Mouse (Mus musculus) limb, embryonic 14.5 days (tissue): ENCODE measurements at regions not wholly inside any gene's neighbourhood (a gene's known extent, or its start where the extent isn't known, plus 50 kb on each side); places are given as distances from the start of the nearest gene placed in this dataset.

Experiments
- ATAC-seq: fragments of 200-750 bp; cut with Nextera tagmentation; 2 replicates; pipeline ENCODE4 v1.8.0; 2017; ENCODE audit warnings: low read depth, moderate number of reproducible peaks, moderate TSS enrichment; ENCODE audit not compliant: low FRiP score
- DNase-seq: peaks from one replicate; pipeline ENCODE4 v3.0.0-alpha.2; 2015; ENCODE audit warnings: low spot score
- H3K27ac ChIP-seq: fragments of 300-500 bp; sonication (generic); replicated peaks from 2 replicates; pipeline ENCODE4 v1.5.1; 2014; ENCODE audit warnings: low read depth, mild to moderate bottlenecking, low read length, moderate library complexity, mixed read lengths
- H3K27me3 ChIP-seq: fragments of 300-500 bp; sonication (generic); 2 replicates; pipeline ENCODE4 v1.6.1; 2014; ENCODE audit warnings: low read length, mixed read lengths; ENCODE audit not compliant: control insufficient read depth, insufficient read depth
- H3K36me3 ChIP-seq: fragments of 300-500 bp; sonication (generic); 2 replicates; pipeline ENCODE4 v1.6.1; 2014; ENCODE audit warnings: mild to moderate bottlenecking, low read length, moderate library complexity, mixed read lengths; ENCODE audit not compliant: control insufficient read depth, insufficient read depth
- H3K4me1 ChIP-seq: fragments of 300-500 bp; sonication (generic); 2 replicates; pipeline ENCODE4 v1.6.1; 2014; ENCODE audit warnings: antibody characterized with exemption, low read length, mixed read lengths; ENCODE audit not compliant: control insufficient read depth, insufficient read depth
- H3K4me2 ChIP-seq: fragments of 300-500 bp; sonication (generic); replicated peaks from 2 replicates; pipeline ENCODE4 v1.6.1; 2014; ENCODE audit warnings: low read depth, mild to moderate bottlenecking, low read length, moderate library complexity; ENCODE audit not compliant: severe bottlenecking
- H3K4me3 ChIP-seq: fragments of 300-500 bp; sonication (generic); replicated peaks from 2 replicates; pipeline ENCODE4 v1.5.1; 2014; ENCODE audit warnings: low read length
- H3K9ac ChIP-seq: fragments of 300-500 bp; sonication (generic); 2 replicates; pipeline ENCODE4 v1.6.1; 2014; ENCODE audit warnings: mild to moderate bottlenecking, low read depth, low read length, moderate library complexity; ENCODE audit not compliant: severe bottlenecking
- H3K9me3 ChIP-seq: fragments of 300-500 bp; sonication (generic); 2 replicates; pipeline ENCODE4 v1.6.1; 2016; ENCODE audit warnings: low read length; ENCODE audit not compliant: control insufficient read depth
- POLR2A ChIP-seq: fragments of 200-500 bp; IDR thresholded peaks from 2 replicates; pipeline ENCODE4 v1.8.0; 2012; ENCODE audit warnings: inconsistent platforms, mild to moderate bottlenecking, moderate library complexity, borderline replicate concordance; ENCODE audit not compliant: insufficient read depth, insufficient read length; ENCODE audit errors: extremely low read depth
- WGBS: fragments of 180-500 bp; shearing (Covaris S2); extraction: QIAGEN DNeasy Blood & Tissue Kit; methylation state at CpG from one replicate; pipeline ENCODE4 v1.1.7; 2014; 5-methylcytosine and 5-hydroxymethylcytosine counted together

DNA sequence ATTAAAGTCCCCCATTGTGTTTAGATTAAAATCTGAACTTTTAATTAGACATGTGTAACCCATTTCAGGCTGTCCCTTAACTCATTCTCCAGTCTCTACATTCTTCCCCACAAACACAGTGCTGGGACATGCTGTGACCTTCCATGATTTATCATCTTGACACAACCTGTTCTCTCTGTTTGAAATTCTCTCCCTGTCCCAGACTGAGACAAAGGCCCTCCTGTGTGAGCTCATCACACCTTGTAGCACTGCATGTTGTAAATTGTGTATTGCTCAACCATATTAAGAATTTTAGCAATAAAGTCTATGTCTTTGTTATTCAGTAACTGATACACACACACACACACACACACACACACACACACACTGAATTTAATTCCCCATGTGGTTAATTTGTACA is 293.2 kb upstream of the Kirrel3 start:
- H3K27ac ChIP-seq: no peak overlapping the region
- H3K4me2 ChIP-seq: no peak overlapping the region
- DNase-seq (no peak), ATAC-seq (no peak)
- no peaks in the 10 kb centered on the region for H3K27me3 ChIP-seq
- no peaks in the 10 kb centered on the region for H3K36me3 ChIP-seq
- no peak overlapping the region for H3K4me3 ChIP-seq
- TF ChIP-seq POLR2A: no peak
- H3K9ac ChIP-seq: no peak overlapping the region
- H3K4me1 ChIP-seq: no peaks in the 10 kb centered on the region
- H3K9me3 ChIP-seq: no peaks in the 10 kb centered on the region

GRCm38 (mm10) chr9:34202122-34202941 is 283.4 kb upstream of the Kirrel3 start:
- Histone ChIP-seq H3K4me3 (no peak overlapping the region), H3K4me2 (no peak overlapping the region), H3K9me3 (no peaks in the 10 kb centered on the region), H3K4me1 (peaks cover 6% of the 10 kb centered on the region; the same call in 1 of the 2 replicates), H3K27me3 (no peaks in the 10 kb centered on the region), H3K27ac (no peak overlapping the region), H3K9ac (no peak overlapping the region), H3K36me3 (no peaks in the 10 kb centered on the region)
- no peak for DNase-seq
- no peak for ATAC-seq
- TF ChIP-seq POLR2A: no peak
- WGBS: 57% methylated on average over 13 of the region's 13 CpGs

- Histone ChIP-seq H3K4me1 (peaks cover 6% of the 10 kb centered on the region; the same call in 1 of the 2 replicates), H3K36me3 (no peaks in the 10 kb centered on the region), H3K27me3 (no peaks in the 10 kb centered on the region), H3K9ac (no peak overlapping the region), H3K27ac (no peak overlapping the region), H3K4me3 (no peak overlapping the region), H3K9me3 (no peaks in the 10 kb centered on the region), H3K4me2 (no peak overlapping the region)
- 22% methylated on average over 11 of the region's 11 CpGs for WGBS
- ATAC-seq (no peak), DNase-seq (no peak)
- no peak for TF ChIP-seq POLR2A
These were observed 282.6 kb upstream of the Kirrel3 start for GRCm38 (mm10) chr9:34202942-34203551.

DNA sequence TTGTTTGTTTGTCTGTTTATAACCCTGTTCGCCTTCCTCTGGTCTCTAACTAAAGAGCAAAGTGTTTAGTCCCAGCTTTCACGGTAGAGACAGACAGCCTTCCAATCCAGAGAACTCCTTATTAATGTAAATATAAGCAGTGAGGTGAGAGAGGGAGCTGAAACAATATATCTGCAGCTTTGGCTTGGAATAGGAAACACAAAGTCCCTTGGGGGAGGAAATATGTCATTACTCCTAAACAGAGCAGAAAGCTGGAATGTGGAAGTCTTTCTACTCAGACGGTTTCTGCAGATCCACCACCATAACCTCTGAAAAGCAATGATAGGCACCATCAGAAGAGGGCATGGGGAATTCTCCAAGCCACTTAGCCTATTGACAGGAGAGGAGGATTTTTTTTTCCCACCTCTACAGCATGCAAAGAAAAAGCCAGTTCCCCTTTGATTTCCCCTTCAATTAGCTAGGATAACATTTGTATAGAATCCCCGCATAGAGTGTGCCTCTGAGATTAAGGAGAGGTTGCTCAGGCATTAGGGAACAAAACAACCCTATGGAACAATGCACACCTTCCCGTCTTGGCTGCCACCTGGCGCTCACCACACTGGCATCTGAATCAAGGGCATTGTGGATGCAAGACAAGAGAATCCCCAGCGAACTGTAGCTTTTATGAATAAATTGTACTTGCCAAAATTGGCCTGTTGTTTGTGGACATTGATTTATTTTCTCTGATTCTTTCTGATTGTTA is 281.9 kb upstream of the Kirrel3 start:
- Histone ChIP-seq H3K4me2 (no peak overlapping the region), H3K9me3 (no peaks in the 10 kb centered on the region), H3K4me3 (no peak overlapping the region), H3K27ac (no peak overlapping the region), H3K4me1 (peaks cover 6% of the 10 kb centered on the region; the same call in 1 of the 2 replicates), H3K36me3 (no peaks in the 10 kb centered on the region), H3K9ac (no peak overlapping the region), H3K27me3 (no peaks in the 10 kb centered on the region)
- peak; percentile 39 for DNase-seq
- 38% methylated on average over 7 of the region's 7 CpGs for WGBS
- ATAC-seq: no peak
- no peak for TF ChIP-seq POLR2A

DNA sequence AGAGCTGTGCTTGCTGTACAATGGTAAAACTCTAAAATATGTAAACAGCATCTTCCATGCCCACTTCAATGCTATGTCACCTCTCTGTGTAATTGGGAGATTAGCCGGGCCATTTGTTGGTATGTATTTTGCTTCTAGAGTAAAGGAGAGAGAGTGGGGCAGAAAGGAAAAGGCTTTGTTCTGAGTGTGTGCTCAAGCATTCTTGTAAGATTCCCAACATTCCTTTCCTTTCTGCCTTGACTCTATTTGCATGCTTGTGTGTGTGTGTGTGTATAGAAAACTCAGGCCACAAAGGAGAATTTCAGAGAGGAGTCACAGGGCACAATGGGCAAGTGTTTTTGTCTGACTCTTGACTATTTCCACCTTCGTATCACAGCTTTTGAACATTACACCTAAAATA is 281.2 kb upstream of the Kirrel3 start:
- no peak overlapping the region for H3K4me3 ChIP-seq
- H3K9ac ChIP-seq: no peak overlapping the region
- no peak overlapping the region for H3K4me2 ChIP-seq
- H3K27ac ChIP-seq: no peak overlapping the region
- DNase-seq (no peak), ATAC-seq (no peak)
- no peaks in the 10 kb centered on the region for H3K9me3 ChIP-seq
- TF ChIP-seq POLR2A: no peak
- H3K36me3 ChIP-seq: no peaks in the 10 kb centered on the region
- H3K27me3 ChIP-seq: no peaks in the 10 kb centered on the region
- H3K4me1 ChIP-seq: peaks cover 6% of the 10 kb centered on the region; the same call in 1 of the 2 replicates
- WGBS: 80% methylated on average over 2 of the region's 2 CpGs
